Mouse (Mus musculus) heart, postnatal 0 days (tissue): ENCODE data around the gene Wbp2. TPM values are rescaled to one million over a fixed set of nuclear protein-coding genes. Genes with fewer than 3 reads are reported as not detected.

Experiments
- ATAC-seq: fragments of 200-750 bp; cut with Nextera tagmentation; 2 replicates; pipeline ENCODE4 v1.8.0; 2017; ENCODE audit warnings: low read depth, moderate number of reproducible peaks, moderate library complexity; ENCODE audit not compliant: insufficient read depth
- DNase-seq: peaks from one replicate; pipeline ENCODE4 v3.0.0-alpha.2; 2016; ENCODE audit warnings: low spot score
- H3K27ac ChIP-seq: fragments of 300-500 bp; sonication (generic); 2 replicates; pipeline ENCODE4 v1.5.1; 2014; ENCODE audit warnings: low read depth, mild to moderate bottlenecking
- H3K27me3 ChIP-seq: fragments of 300-500 bp; sonication (generic); 2 replicates; pipeline ENCODE4 v1.6.1; 2014; ENCODE audit warnings: low read length, mixed read lengths; ENCODE audit not compliant: control insufficient read depth, insufficient read depth
- H3K36me3 ChIP-seq: fragments of 300-500 bp; sonication (generic); replicated peaks from 2 replicates; pipeline ENCODE4 v1.6.1; 2014; ENCODE audit warnings: low read length, mixed read lengths; ENCODE audit not compliant: control insufficient read depth, insufficient read depth
- H3K4me1 ChIP-seq: fragments of 300-500 bp; sonication (generic); 2 replicates; pipeline ENCODE4 v1.6.1; 2014; ENCODE audit warnings: antibody characterized with exemption; ENCODE audit not compliant: control insufficient read depth, insufficient read depth
- H3K4me2 ChIP-seq: fragments of 300-500 bp; sonication (generic); 2 replicates; pipeline ENCODE4 v1.6.1; 2014; ENCODE audit warnings: low read depth, mild to moderate bottlenecking, low read length, moderate library complexity
- H3K4me3 ChIP-seq: fragments of 300-500 bp; sonication (generic); 2 replicates; pipeline ENCODE4 v1.5.1; 2014; ENCODE audit warnings: low read depth, low read length
- H3K9ac ChIP-seq: fragments of 300-500 bp; sonication (generic); replicated peaks from 2 replicates; pipeline ENCODE4 v1.6.1; 2014; ENCODE audit warnings: low read depth, low read length, mixed read lengths
- H3K9me3 ChIP-seq: fragments of 300-500 bp; sonication (generic); replicated peaks from 2 replicates; pipeline ENCODE4 v1.6.1; 2016; ENCODE audit warnings: low read length; ENCODE audit not compliant: control insufficient read depth
- CTCF ChIP-seq: IDR thresholded peaks from 2 replicates; pipeline ENCODE4 v1.5.1; 2016; ENCODE audit warnings: antibody characterized with exemption, control low read depth, low read depth
- EP300 ChIP-seq: IDR thresholded peaks from 2 replicates; pipeline ENCODE4 v1.6.1; 2016; ENCODE audit warnings: antibody characterized with exemption, low read depth
- WGBS: fragments of 180-500 bp; shearing (Covaris S2); extraction: QIAGEN DNeasy Blood & Tissue Kit; methylation state at CpG from one replicate; pipeline ENCODE4 v1.1.7; 2014; 5-methylcytosine and 5-hydroxymethylcytosine counted together
- polyA plus RNA-seq: library from polyadenylated mRNA; unstranded; fragments of >200 nt; fragmentation: Nextera tagmentation; extraction: Ambion mirVana; gene quantifications from 2 replicates; pipeline ENCODE4 v1.2.1, GENCODE M21; 2015
- total RNA-seq: library from RNA; depleted of rRNA; stranded (reverse); fragments of >200 nt; gene quantifications from 2 replicates; pipeline ENCODE4 v1.2.3, GENCODE M21; 2014; ENCODE audit warnings: low replicate concordance

Gene Wbp2
- total and polyA plus RNA-seq, 2 experiments from 2014 or later: 106 to 120 TPM

DNA sequence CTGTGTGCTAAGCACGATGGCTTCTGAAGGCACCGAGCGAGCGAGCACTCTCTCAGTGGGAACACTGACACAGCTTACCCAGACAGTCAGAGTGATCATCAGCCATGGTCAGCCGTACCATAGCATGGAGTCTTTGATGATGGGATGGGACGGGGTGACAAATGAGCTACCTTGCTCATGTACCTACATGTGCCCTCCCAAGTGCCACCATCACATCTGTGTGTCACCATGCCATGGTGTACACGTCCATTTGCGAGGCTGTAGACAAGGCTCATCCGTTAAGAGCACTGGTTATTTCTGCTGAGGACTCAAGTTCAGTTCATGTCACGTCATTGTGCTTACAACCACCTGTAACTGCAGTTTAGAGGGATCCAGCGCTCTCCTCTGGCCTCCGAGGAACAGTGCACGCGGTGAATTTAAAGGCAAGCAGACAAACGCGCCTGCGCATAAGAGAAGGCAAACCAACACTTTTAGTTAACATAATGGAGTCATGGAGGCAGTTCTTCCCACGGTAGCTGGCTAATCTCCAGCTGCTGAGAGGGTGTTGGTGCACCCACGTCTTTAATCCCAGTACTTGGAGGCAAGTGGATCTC lies 24.9 kb upstream of the Wbp2 start:
- H3K9me3 ChIP-seq: no peaks in the 10 kb centered on the region

DNA sequence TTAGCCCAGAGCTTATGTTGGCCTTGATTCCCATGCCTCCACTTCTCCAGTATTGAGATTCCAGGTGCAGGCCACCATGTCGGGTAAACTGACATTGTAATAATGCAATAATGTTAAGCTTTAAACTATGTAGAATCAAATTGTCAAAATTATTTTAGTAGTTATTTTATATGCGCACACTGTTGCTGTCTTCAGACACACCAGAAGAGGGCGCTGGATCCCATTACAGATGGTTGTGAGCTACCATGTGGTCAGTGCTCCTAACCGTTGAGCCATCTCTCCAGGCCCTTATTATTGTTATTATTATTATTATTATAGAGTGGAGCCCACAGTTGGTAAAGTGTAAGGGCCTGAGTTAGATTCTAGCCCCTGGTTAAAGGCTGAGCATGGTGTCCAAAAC lies 24.3 kb upstream of the Wbp2 start:
- no peaks in the 10 kb centered on the region for H3K27me3 ChIP-seq
- H3K4me2 ChIP-seq: peak overlapping the region; percentile 66
- H3K9ac ChIP-seq: no peak overlapping the region
- peaks cover 4% of the 10 kb centered on the region; the same call in 1 of the 2 replicates for H3K36me3 ChIP-seq
- H3K9me3 ChIP-seq: no peaks in the 10 kb centered on the region
- peak overlapping the region; percentile 95 for H3K27ac ChIP-seq
- peaks cover 22% of the 10 kb centered on the region; the same call in 1 of the 2 replicates for H3K4me1 ChIP-seq
- DNase-seq (no peak), ATAC-seq (no peak)
- TF ChIP-seq EP300 (no peak), CTCF (peak; percentile 25)
- WGBS: 82% methylated on average over 4 of the region's 4 CpGs
- H3K4me3 ChIP-seq: no peak overlapping the region

More for the DNA sequence above, 24.9 kb upstream of the Wbp2 start:
- H3K27ac ChIP-seq: no peak overlapping the region
- no peak overlapping the region for H3K9ac ChIP-seq
- no peak for ATAC-seq
- TF ChIP-seq CTCF (no peak), EP300 (no peak)
- whole genome bisulfite sequencing: 89% methylated on average over 19 of the region's 19 CpGs
- H3K36me3 ChIP-seq: no peaks in the 10 kb centered on the region
- DNase-seq: no peak
- H3K4me1 ChIP-seq: peaks cover 22% of the 10 kb centered on the region; the same call in 1 of the 2 replicates
- H3K27me3 ChIP-seq: no peaks in the 10 kb centered on the region
- no peak overlapping the region for H3K4me2 ChIP-seq
- H3K4me3 ChIP-seq: no peak overlapping the region

DNA sequence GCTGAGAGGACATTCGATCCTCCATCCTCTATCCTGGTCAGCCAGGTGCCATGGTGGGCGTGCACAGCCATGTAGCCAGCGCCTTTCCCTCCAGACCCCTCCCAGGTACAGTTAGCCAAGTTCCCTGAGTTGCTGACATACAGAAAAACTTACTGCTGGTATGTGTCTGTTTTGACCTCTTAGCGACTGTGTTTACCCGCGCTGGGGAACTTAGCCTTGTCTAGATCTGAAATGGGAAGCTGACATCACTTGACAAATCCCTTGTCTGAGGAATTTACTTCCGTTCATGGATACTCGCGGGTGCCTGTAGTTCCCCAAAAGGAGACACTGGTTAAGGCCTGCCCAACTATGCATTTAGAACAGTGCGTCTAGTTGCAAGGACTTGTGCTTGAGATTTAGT lies 23.7 kb upstream of the Wbp2 start:
- H3K36me3 ChIP-seq: peaks cover 9% of the 10 kb centered on the region; the same call in 1 of the 2 replicates
- peak overlapping the region; percentile 89 for H3K4me3 ChIP-seq
- H3K9ac ChIP-seq: peak overlapping the region; percentile 90
- TF ChIP-seq CTCF: no peak
- TF ChIP-seq EP300: no peak
- peak; percentile 76 for DNase-seq
- H3K4me1 ChIP-seq: peaks cover 22% of the 10 kb centered on the region; the same call in 1 of the 2 replicates
- ATAC-seq: peak; percentile 43
- H3K9me3 ChIP-seq: no peaks in the 10 kb centered on the region
- H3K27me3 ChIP-seq: no peaks in the 10 kb centered on the region
- H3K27ac ChIP-seq: peak overlapping the region; percentile 95
- WGBS: 6% methylated on average over 10 of the region's 10 CpGs
- peak overlapping the region; percentile 66 for H3K4me2 ChIP-seq

DNA sequence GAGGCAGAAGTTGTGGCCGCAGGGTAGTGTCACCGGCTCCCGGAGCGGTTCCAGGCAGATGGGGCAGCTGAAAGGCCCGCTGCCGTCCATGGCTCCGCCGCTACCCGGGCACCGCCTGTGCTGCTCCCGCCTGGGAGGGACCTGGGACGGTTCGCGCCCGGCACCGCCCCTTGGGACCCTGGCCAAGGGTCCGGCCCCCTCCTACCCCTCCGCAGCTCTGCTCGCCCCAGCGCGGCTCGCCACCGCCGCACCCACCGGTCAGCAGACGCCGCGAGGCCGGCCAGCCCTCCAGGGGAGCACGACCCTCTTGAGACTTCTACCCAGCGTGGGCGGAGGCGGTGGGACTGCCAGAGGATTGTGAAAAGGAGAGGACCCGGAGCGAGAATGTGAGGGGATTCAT lies 23.3 kb upstream of the Wbp2 start:
- Histone ChIP-seq H3K4me3 (peak overlapping the region; percentile 89), H3K27ac (peak overlapping the region; percentile 95), H3K36me3 (peaks cover 13% of the 10 kb centered on the region; the same call in 1 of the 2 replicates), H3K4me2 (peak overlapping the region; percentile 66), H3K9ac (peak overlapping the region; percentile 90), H3K9me3 (no peaks in the 10 kb centered on the region), H3K27me3 (no peaks in the 10 kb centered on the region), H3K4me1 (peaks cover 22% of the 10 kb centered on the region; the same call in 1 of the 2 replicates)
- DNase-seq: peak; percentile 69
- peak; percentile 88 for ATAC-seq
- 0% methylated on average over 35 of the region's 35 CpGs for WGBS
- TF ChIP-seq EP300: no peak
- no peak for TF ChIP-seq CTCF

DNA sequence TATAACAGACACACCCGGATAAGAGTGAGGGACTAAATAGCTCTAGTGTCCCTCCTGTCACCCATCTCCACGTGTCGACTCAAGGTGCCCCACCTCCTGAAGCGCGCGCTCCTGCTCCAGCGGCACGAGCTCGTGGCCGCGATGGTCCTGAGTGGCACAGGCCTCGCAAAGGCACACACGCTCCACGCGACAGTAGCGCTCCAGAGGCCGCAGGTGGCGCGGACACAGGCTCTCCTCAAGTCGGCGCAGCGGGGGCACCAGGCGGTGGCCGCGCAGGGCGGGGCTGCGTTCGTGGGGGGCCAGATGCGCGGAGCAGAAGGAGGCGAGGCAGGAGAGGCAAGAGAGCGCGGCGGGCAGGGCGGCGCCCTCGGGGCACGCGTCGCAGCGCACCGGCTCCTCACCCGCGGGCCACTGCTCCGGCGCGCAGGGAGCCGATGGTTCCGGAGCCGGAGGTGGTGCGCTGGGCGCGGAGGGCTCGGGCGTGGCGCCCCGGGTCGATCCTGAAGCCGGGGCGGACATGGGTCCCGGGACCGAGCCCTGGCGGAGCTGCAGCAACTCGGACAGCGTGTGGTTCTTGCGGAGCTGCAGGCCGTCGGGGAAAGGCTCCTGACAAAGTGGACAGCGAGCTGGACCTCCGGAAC lies 22.8 kb upstream of the Wbp2 start:
- no peak for DNase-seq
- WGBS: under 1% methylated on average over 58 of the region's 70 CpGs
- peaks cover 25% of the 10 kb centered on the region; the same call in 1 of the 2 replicates for H3K4me1 ChIP-seq

More for the DNA sequence above, 22.8 kb upstream of the Wbp2 start:
- Histone ChIP-seq H3K36me3 (peaks cover 14% of the 10 kb centered on the region; the same call in 1 of the 2 replicates), H3K4me2 (peak overlapping the region; percentile 66), H3K9me3 (no peaks in the 10 kb centered on the region), H3K27ac (peak overlapping the region; percentile 95), H3K27me3 (no peaks in the 10 kb centered on the region), H3K9ac (peak overlapping the region; percentile 90), H3K4me3 (peak overlapping the region; percentile 89)
- TF ChIP-seq CTCF (no peak), EP300 (no peak)
- ATAC-seq: peak; percentile 29
